Mouse (Mus musculus): ENCODE data around the gene Ints7.

- TF ChIP-seq CTCF (IDR thresholded peaks at IDR 0.05; ENCODE audit: insufficient read depth, low read depth, low read length), result no peak
- no peak for TF ChIP-seq POLR2A (IDR thresholded peaks at IDR 0.05; ENCODE audit: insufficient read depth, low read depth, low read length)
These were observed 53.8 kb downstream of the Ints7 start for GRCm38 (mm10) chr1:191629170-191629636.

Measured in olfactory bulb, adult 2 months (tissue).